Mouse (Mus musculus) MEL (cell line): ENCODE measurements around the gene Mypn. TPM values are rescaled to one million over a fixed set of nuclear protein-coding genes. Genes with fewer than 3 reads are reported as not detected.

Experiments
- DNase-seq: peaks from one replicate; pipeline ENCODE4 v3.0.0; 2011; ENCODE audit warnings: low read depth, low spot score
- H3K27ac ChIP-seq: 2 replicates; pipeline ENCODE4 v1.5.1; 2012; ENCODE audit warnings: low read depth, mild to moderate bottlenecking, control low read depth, low read length, moderate library complexity; ENCODE audit not compliant: control insufficient read depth
- H3K27me3 ChIP-seq, 2 experiments: fragments of 150-350 bp in 1 of 2; sonication (generic) in 1 of 2; 2 replicates each; pipeline ENCODE4 v1.6.1; 2012; ENCODE audit warnings: low read length in 2 of 2, mild to moderate bottlenecking in 2 of 2, improper control_type of control experiment in 1 of 2, moderate library complexity in 1 of 2; ENCODE audit not compliant: insufficient read depth in 2 of 2, control insufficient read depth in 1 of 2
- H3K36me3 ChIP-seq, 2 experiments: 2 replicates each; pipeline ENCODE4 v1.6.1; 2012 to 2014; ENCODE audit warnings: low read length in 2 of 2, improper control_type of control experiment in 1 of 2, inconsistent platforms in 1 of 2, mild to moderate bottlenecking in 1 of 2; ENCODE audit not compliant: insufficient read depth in 2 of 2, control insufficient read depth in 1 of 2
- H3K4me1 ChIP-seq, 2 experiments: fragments of 150-350 bp in 1 of 2; sonication (generic) in 1 of 2; 2 replicates each; pipeline ENCODE4 v1.6.1; 2012; ENCODE audit warnings: low read length in 2 of 2, improper control_type of control experiment in 1 of 2, mild to moderate bottlenecking in 1 of 2; ENCODE audit not compliant: insufficient read depth in 2 of 2, control insufficient read depth in 1 of 2
- H3K4me3 ChIP-seq, 2 experiments: fragments of 150-350 bp in 1 of 2; sonication (generic) in 1 of 2; 2 replicates each; pipeline ENCODE4 v1.5.1; 2012; ENCODE audit warnings: low read depth in 2 of 2, low read length in 2 of 2, mild to moderate bottlenecking in 2 of 2, moderate library complexity in 2 of 2, control low read depth in 1 of 2, improper control_type of control experiment in 1 of 2; ENCODE audit not compliant: control insufficient read depth in 1 of 2, insufficient read depth in 1 of 2
- H3K79me2 ChIP-seq: 2 replicates; pipeline ENCODE4 v1.6.1; 2012; ENCODE audit warnings: mild to moderate bottlenecking, low read length, moderate library complexity; ENCODE audit not compliant: control insufficient read depth, poor library complexity, insufficient read depth
- H3K9ac ChIP-seq: 2 replicates; pipeline ENCODE4 v1.6.1; 2012; ENCODE audit warnings: low read depth, mild to moderate bottlenecking, control low read depth, low read length, moderate library complexity; ENCODE audit not compliant: control insufficient read depth, poor library complexity, severe bottlenecking
- H3K9me3 ChIP-seq: fragments of 150-350 bp; sonication (generic); replicated peaks from 2 replicates; pipeline ENCODE4 v1.6.1; 2012; ENCODE audit warnings: mild to moderate bottlenecking, low read length, improper control_type of control experiment, moderate library complexity; ENCODE audit not compliant: insufficient read depth
- BHLHE40 ChIP-seq: IDR thresholded peaks from 2 replicates; pipeline ENCODE4 v1.6.1; 2012; ENCODE audit warnings: low read depth, mild to moderate bottlenecking, inconsistent platforms, low read length, improper control_type of control experiment, borderline replicate concordance
- CHD1 ChIP-seq: IDR thresholded peaks from 2 replicates; pipeline ENCODE4 v1.6.1; 2012; ENCODE audit warnings: low read depth, mild to moderate bottlenecking, inconsistent platforms, low read length, improper control_type of control experiment
- CHD2 ChIP-seq: IDR thresholded peaks from 2 replicates; pipeline ENCODE4 v1.6.1; 2011; ENCODE audit warnings: low read length, improper control_type of control experiment
- ELF1 ChIP-seq: IDR thresholded peaks from 2 replicates; pipeline ENCODE4 v1.6.1; 2014; ENCODE audit warnings: low read depth, mild to moderate bottlenecking, inconsistent platforms, low read length, improper control_type of control experiment, moderate library complexity
- EP300 ChIP-seq, 2 experiments: IDR thresholded peaks; 2 replicates each; pipeline ENCODE4 v1.6.1; 2011; ENCODE audit warnings: improper control_type of control experiment in 2 of 2, low read length in 2 of 2, low read depth in 1 of 2, mild to moderate bottlenecking in 1 of 2
- ETS1 ChIP-seq: IDR thresholded peaks from 2 replicates; pipeline ENCODE4 v1.6.1; 2012; ENCODE audit warnings: low read depth, mild to moderate bottlenecking, inconsistent platforms, low read length, improper control_type of control experiment, moderate library complexity
- GATA1 ChIP-seq: IDR thresholded peaks from 2 replicates; pipeline ENCODE4 v1.6.1; 2011; ENCODE audit warnings: low read depth, low read length, improper control_type of control experiment
- KAT2A ChIP-seq: conservative IDR thresholded peaks from 2 replicates; pipeline ENCODE4 v1.6.1; 2012; ENCODE audit warnings: low read depth, low read length, improper control_type of control experiment, inconsistent platforms
- MAFK ChIP-seq: IDR thresholded peaks from 2 replicates; pipeline ENCODE4 v1.6.1; 2011; ENCODE audit warnings: low read depth, mild to moderate bottlenecking, low read length, improper control_type of control experiment, borderline replicate concordance
- MYB ChIP-seq: IDR thresholded peaks from 2 replicates; pipeline ENCODE4 v1.6.1; 2011; ENCODE audit warnings: mild to moderate bottlenecking, low read depth, low read length, improper control_type of control experiment
- POLR2A ChIP-seq, 2 experiments: IDR thresholded peaks; 2 replicates each; pipeline ENCODE4 v1.6.1; 2011 to 2012; ENCODE audit warnings: low read length in 2 of 2, mild to moderate bottlenecking in 2 of 2, control low read depth in 1 of 2, improper control_type of control experiment in 1 of 2, low read depth in 1 of 2, moderate library complexity in 1 of 2; ENCODE audit not compliant: control insufficient read depth in 1 of 2, insufficient read depth in 1 of 2, poor library complexity in 1 of 2
- POLR2AphosphoS5 ChIP-seq: IDR thresholded peaks from 2 replicates; pipeline ENCODE4 v1.6.1; 2012; ENCODE audit warnings: low read depth, borderline replicate concordance, mild to moderate bottlenecking, inconsistent platforms, low read length, moderate library complexity, mixed read lengths
- SIN3A ChIP-seq: IDR thresholded peaks from 2 replicates; pipeline ENCODE4 v1.6.1; 2012; ENCODE audit warnings: low read length, improper control_type of control experiment, inconsistent platforms
- SMC3 ChIP-seq: IDR thresholded peaks from 2 replicates; pipeline ENCODE4 v1.6.1; 2011; ENCODE audit warnings: low read depth, low read length, improper control_type of control experiment
- TAL1 ChIP-seq: IDR thresholded peaks from 2 replicates; pipeline ENCODE4 v1.6.1; 2012; ENCODE audit warnings: mild to moderate bottlenecking, inconsistent platforms, low read length, moderate library complexity, mixed read lengths
- TBP ChIP-seq: IDR thresholded peaks from 2 replicates; pipeline ENCODE4 v1.8.0; 2011; ENCODE audit warnings: low read depth, low read length, improper control_type of control experiment
- ZKSCAN1 ChIP-seq: IDR thresholded peaks from 2 replicates; pipeline ENCODE4 v1.6.1; 2012; ENCODE audit warnings: low read depth, mild to moderate bottlenecking, inconsistent platforms, low read length, improper control_type of control experiment, moderate library complexity
- polyA plus RNA-seq, 2 experiments: library from polyadenylated mRNA; stranded (reverse) in 1 of 2; unstranded in 1 of 2; fragments of >175 nt in 1 of 2; fragments of >200 nt in 1 of 2; gene quantifications; 2 replicates each; pipeline versions ENCODE4 v1.2.1 to v1.2.4; 2012; ENCODE audit warnings: low replicate concordance in 2 of 2, low read depth in 1 of 2; ENCODE audit not compliant: insufficient read length in 2 of 2, insufficient read depth in 1 of 2, missing spikeins in 1 of 2
- total RNA-seq: library from RNA; depleted of rRNA; stranded (reverse); fragments of 300-350 nt; gene quantifications from 2 replicates; pipeline ENCODE4 v1.2.3, GENCODE M21; 2012

The Mypn gene
- total and polyA plus RNA-seq, 3 experiments, result not detected

- no peak overlapping the region for H3K4me3 ChIP-seq
- no peak for TF ChIP-seq ETS1
- TF ChIP-seq CHD1, result no peak
- TF ChIP-seq TBP, result no peak
- no peak for TF ChIP-seq SMC3
- no peak for TF ChIP-seq POLR2A (IDR thresholded peaks at IDR 0.05; ENCODE audit: control insufficient read depth in 1 of 2, insufficient read depth in 1 of 2, low read depth in 1 of 2, low read length in 2 of 2, poor library complexity in 1 of 2)
- TF ChIP-seq CHD2, result no peak
- TF ChIP-seq, all 39 proteins: peak for 0
- H3K36me3 ChIP-seq, result no peaks in the 10 kb centered on the region
- no peaks in the 10 kb centered on the region for H3K4me1 ChIP-seq
- no peak overlapping the region for H3K27ac ChIP-seq
- no peaks in the 10 kb centered on the region for H3K9me3 ChIP-seq
- H3K27me3 ChIP-seq, result no peaks in the 10 kb centered on the region; a peak in 2 of 4 replicates
- no peak overlapping the region for H3K9ac ChIP-seq
- no peak for DNase-seq
- H3K79me2 ChIP-seq, result no peaks in the 10 kb centered on the region
Observed at GRCm38 (mm10) chr10:63100657-63101056, 103.1 kb downstream of the Mypn start.

DNA sequence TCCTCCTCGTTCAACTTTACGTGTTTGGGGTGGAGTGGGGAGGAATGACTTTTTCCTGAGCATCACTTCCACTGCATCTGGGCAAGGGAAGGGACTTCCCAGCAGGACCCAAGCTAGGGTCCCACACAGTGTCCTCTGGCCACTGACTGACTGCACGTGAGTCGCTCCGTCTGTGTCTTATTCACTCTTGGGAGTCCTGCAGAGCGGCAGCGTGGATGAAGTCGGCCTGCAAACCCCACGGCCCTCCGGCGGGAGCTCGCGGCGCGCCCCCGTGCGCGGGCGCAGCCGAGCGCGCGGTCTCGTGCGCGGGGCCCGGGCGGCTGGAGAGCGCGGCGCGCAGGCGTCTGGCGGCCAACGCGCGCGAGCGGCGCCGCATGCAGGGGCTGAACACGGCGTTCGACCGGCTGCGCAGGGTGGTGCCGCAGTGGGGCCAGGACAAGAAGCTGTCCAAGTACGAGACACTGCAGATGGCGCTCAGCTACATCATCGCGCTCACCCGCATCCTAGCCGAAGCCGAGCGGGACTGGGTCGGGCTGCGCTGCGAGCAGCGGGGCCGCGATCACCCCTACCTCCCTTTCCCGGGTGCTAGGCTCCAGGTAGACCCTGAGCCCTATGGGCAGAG is 103.7 kb downstream of the Mypn start:
- DNase-seq, result no peak
- no peak overlapping the region for H3K9ac ChIP-seq
- H3K9me3 ChIP-seq, result no peaks in the 10 kb centered on the region
- no peaks in the 10 kb centered on the region for H3K36me3 ChIP-seq
- H3K4me1 ChIP-seq, result no peaks in the 10 kb centered on the region
- TF ChIP-seq KAT2A, result no peak
- TF ChIP-seq TBP, result no peak
- no peak for TF ChIP-seq SIN3A
- TF ChIP-seq EP300 (IDR thresholded peaks at IDR 0.05; ENCODE audit: low read depth in 1 of 2, low read length in 2 of 2), result no peak
- no peak for TF ChIP-seq ZKSCAN1
- no peak for TF ChIP-seq MYB
- no peak for TF ChIP-seq MAFK
- TF ChIP-seq ELF1, result no peak
- TF ChIP-seq CHD1, result no peak
- no peak for TF ChIP-seq POLR2AphosphoS5
- TF ChIP-seq BHLHE40, result no peak
- TF ChIP-seq GATA1, result no peak
- no peak for TF ChIP-seq TAL1
- TF ChIP-seq, all 39 proteins: peak for 0
- H3K79me2 ChIP-seq, result no peaks in the 10 kb centered on the region
- no peak overlapping the region for H3K4me3 ChIP-seq
- no peaks in the 10 kb centered on the region; a peak in 2 of 4 replicates for H3K27me3 ChIP-seq
- no peak overlapping the region for H3K27ac ChIP-seq
